Mouse (Mus musculus) hindbrain, embryonic 16.5 days (tissue): ENCODE results near the gene Sdk2. TPM values are rescaled to one million over a fixed set of nuclear protein-coding genes. Genes with fewer than 3 reads are reported as not detected.
A peak's percentile ranks its signal among the peaks of the same experiment; 100 is the strongest.

Experiments
- ATAC-seq: fragments of 200-750 bp; cut with Nextera tagmentation; 2 replicates; pipeline ENCODE4 v1.8.0; 2017; ENCODE audit warnings: moderate TSS enrichment, moderate library complexity
- H3K27ac ChIP-seq: fragments of 300-500 bp; sonication (generic); 2 replicates; pipeline ENCODE4 v1.5.1; 2014; ENCODE audit warnings: low read depth, mild to moderate bottlenecking, control low read depth, low read length, moderate library complexity
- H3K27me3 ChIP-seq: fragments of 300-500 bp; sonication (generic); replicated peaks from 2 replicates; pipeline ENCODE4 v1.6.1; 2014; ENCODE audit warnings: low read length; ENCODE audit not compliant: control insufficient read depth, insufficient read depth
- H3K36me3 ChIP-seq: fragments of 300-500 bp; sonication (generic); 2 replicates; pipeline ENCODE4 v1.6.1; 2014; ENCODE audit warnings: mild to moderate bottlenecking, low read length, moderate library complexity, mixed read lengths; ENCODE audit not compliant: control insufficient read depth, insufficient read depth
- H3K4me1 ChIP-seq: fragments of 300-500 bp; sonication (generic); 2 replicates; pipeline ENCODE4 v1.6.1; 2014; ENCODE audit warnings: low read depth, low read length; ENCODE audit not compliant: control insufficient read depth, insufficient read depth
- H3K4me2 ChIP-seq: fragments of 300-500 bp; sonication (generic); 2 replicates; pipeline ENCODE4 v1.6.1; 2014; ENCODE audit warnings: mild to moderate bottlenecking, low read length, control low read depth, moderate library complexity
- H3K4me3 ChIP-seq: fragments of 300-500 bp; sonication (generic); 2 replicates; pipeline ENCODE4 v1.5.1; 2014; ENCODE audit warnings: mild to moderate bottlenecking, low read length, control low read depth, moderate library complexity
- H3K9ac ChIP-seq: fragments of 300-500 bp; sonication (generic); 2 replicates; pipeline ENCODE4 v1.6.1; 2014; ENCODE audit warnings: low read depth, mild to moderate bottlenecking, control low read depth, low read length, moderate library complexity
- H3K9me3 ChIP-seq: fragments of 300-500 bp; sonication (generic); 2 replicates; pipeline ENCODE4 v1.6.1; 2014; ENCODE audit warnings: mild to moderate bottlenecking, low read length, moderate library complexity; ENCODE audit not compliant: control insufficient read depth
- WGBS: fragments of 180-500 bp; shearing (Covaris S2); extraction: QIAGEN DNeasy Blood & Tissue Kit; methylation state at CpG from one replicate; pipeline ENCODE4 v1.1.7; 2014; 5-methylcytosine and 5-hydroxymethylcytosine counted together
- polyA plus RNA-seq: library from polyadenylated mRNA; unstranded; fragments of >200 nt; fragmentation: Nextera tagmentation; extraction: Ambion mirVana; gene quantifications from 2 replicates; pipeline ENCODE4 v1.2.1, GENCODE M21; 2015

The Sdk2 gene
- polyA plus RNA-seq, 1 experiment from 2014 or later = 3.3 TPM

GRCm38 (mm10) chr11:114031491-114031890 is 35.4 kb downstream of the Sdk2 start:
- H3K9me3 ChIP-seq = no peaks in the 10 kb centered on the region
- no peak overlapping the region for H3K4me3 ChIP-seq
- H3K9ac ChIP-seq = no peak overlapping the region
- H3K4me2 ChIP-seq = no peak overlapping the region
- 91% methylated on average over 10 of the region's 10 CpGs for WGBS
- H3K27ac ChIP-seq = no peak overlapping the region
- H3K36me3 ChIP-seq = no peaks in the 10 kb centered on the region
- peak; percentile 50; the same call in 1 of the 2 replicates for ATAC-seq
- H3K27me3 ChIP-seq = no peaks in the 10 kb centered on the region
- H3K4me1 ChIP-seq = peaks cover 4% of the 10 kb centered on the region; the same call in 1 of the 2 replicates

DNA sequence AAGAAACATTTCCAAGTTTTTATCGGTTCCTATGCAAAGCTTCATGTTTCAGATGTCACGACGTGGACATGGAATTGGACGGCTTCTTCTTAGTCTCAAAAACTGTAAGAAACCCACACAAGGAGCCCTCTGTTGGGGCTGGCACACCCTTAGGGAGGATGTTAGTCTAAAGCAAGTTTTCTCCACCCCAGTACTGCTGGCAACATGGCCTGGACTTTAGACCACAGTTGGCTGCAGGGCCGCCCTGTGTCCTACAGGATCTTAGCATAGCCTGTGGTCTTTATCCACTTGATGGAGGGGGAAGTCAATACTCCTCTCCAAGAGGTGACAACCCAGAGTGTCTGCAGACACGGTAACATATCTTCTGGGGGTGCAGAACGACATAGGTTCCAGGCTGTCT is 36.6 kb downstream of the Sdk2 start:
- ATAC-seq = no peak
- Histone ChIP-seq H3K9ac (no peak overlapping the region), H3K27me3 (no peaks in the 10 kb centered on the region), H3K36me3 (no peaks in the 10 kb centered on the region), H3K9me3 (no peaks in the 10 kb centered on the region), H3K27ac (no peak overlapping the region), H3K4me3 (no peak overlapping the region), H3K4me1 (peaks cover 4% of the 10 kb centered on the region; the same call in 1 of the 2 replicates), H3K4me2 (no peak overlapping the region)
- whole genome bisulfite sequencing = 93% methylated on average over 7 of the region's 7 CpGs

GRCm38 (mm10) chr11:114028512-114028911 is 38.3 kb downstream of the Sdk2 start:
- 55% methylated on average over 6 of the region's 6 CpGs for WGBS

GRCm38 (mm10) chr11:114028021-114028420 is 38.8 kb downstream of the Sdk2 start:
- Histone ChIP-seq H3K9ac (no peak overlapping the region), H3K36me3 (no peaks in the 10 kb centered on the region), H3K4me1 (peaks cover 4% of the 10 kb centered on the region; the same call in 1 of the 2 replicates), H3K4me2 (no peak overlapping the region), H3K27ac (no peak overlapping the region; the same call in 1 of the 2 replicates), H3K27me3 (no peaks in the 10 kb centered on the region), H3K9me3 (no peaks in the 10 kb centered on the region), H3K4me3 (no peak overlapping the region)
- ATAC-seq = no peak
- WGBS = 74% methylated on average over 6 of the region's 6 CpGs

More at GRCm38 (mm10) chr11:114028512-114028911, 38.3 kb downstream of the Sdk2 start:
- H3K4me2 ChIP-seq = no peak overlapping the region
- H3K9ac ChIP-seq = no peak overlapping the region
- H3K27me3 ChIP-seq = no peaks in the 10 kb centered on the region
- no peak overlapping the region; the same call in 1 of the 2 replicates for H3K27ac ChIP-seq
- H3K36me3 ChIP-seq = no peaks in the 10 kb centered on the region
- H3K4me1 ChIP-seq = peaks cover 4% of the 10 kb centered on the region; the same call in 1 of the 2 replicates
- no peaks in the 10 kb centered on the region for H3K9me3 ChIP-seq
- H3K4me3 ChIP-seq = no peak overlapping the region
- ATAC-seq = no peak

DNA sequence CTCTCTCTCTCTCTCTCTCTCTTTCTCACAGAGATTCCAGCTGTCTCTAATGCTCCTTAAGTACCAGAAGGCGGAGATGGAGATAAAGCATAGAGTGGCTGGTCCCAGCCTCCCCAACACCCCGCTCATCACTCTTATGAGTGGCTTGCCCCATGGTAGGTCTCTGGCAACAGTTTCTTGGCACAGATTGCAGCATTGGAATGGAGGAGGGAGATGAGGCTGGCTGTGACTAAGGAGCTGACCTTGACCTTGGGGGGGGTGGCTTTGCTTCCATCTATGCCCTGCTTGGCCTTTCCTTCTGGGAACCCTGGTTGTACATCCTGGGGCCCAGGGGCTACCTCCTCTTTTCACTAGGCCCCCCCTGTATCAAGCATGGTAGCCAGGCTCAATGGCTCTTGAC is 41.8 kb downstream of the Sdk2 start:
- 72% methylated on average over 2 of the region's 2 CpGs for WGBS
- Histone ChIP-seq H3K27ac (no peak overlapping the region), H3K9me3 (no peaks in the 10 kb centered on the region), H3K4me2 (no peak overlapping the region), H3K9ac (no peak overlapping the region), H3K36me3 (no peaks in the 10 kb centered on the region), H3K4me1 (peaks cover 4% of the 10 kb centered on the region; the same call in 1 of the 2 replicates), H3K4me3 (no peak overlapping the region), H3K27me3 (peaks cover 3% of the 10 kb centered on the region; the same call in 1 of the 2 replicates)
- ATAC-seq = no peak

DNA sequence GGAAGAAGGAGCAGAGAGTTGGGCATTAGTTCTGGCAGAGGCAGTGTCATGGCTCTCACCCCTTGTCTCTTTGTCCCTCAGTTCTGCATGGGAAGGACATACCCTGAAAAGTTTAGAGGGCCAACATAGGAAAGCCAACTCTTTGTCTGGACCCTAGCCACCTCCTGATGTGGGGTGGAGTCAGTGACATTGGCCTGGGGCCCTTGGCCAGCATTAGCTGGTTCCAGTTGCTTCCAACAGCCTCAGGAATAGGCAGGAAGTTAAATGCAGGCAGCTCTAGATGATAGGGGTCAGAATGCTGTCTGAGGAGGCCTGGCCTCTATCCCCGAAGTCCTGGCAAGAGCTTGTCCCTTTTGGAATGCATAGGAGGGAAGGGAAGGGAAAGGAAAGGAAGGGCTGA is 42.9 kb downstream of the Sdk2 start:
- H3K36me3 ChIP-seq = no peaks in the 10 kb centered on the region
- ATAC-seq = no peak
- no peak overlapping the region for H3K9ac ChIP-seq
- no peaks in the 10 kb centered on the region for H3K9me3 ChIP-seq
- H3K4me3 ChIP-seq = no peak overlapping the region
- peaks cover 3% of the 10 kb centered on the region; the same call in 1 of the 2 replicates for H3K27me3 ChIP-seq
- H3K4me1 ChIP-seq = peaks cover 9% of the 10 kb centered on the region
- no peak overlapping the region for H3K4me2 ChIP-seq
- no peak overlapping the region for H3K27ac ChIP-seq
- WGBS = 63% methylated on average over 1 of the region's 1 CpGs

DNA sequence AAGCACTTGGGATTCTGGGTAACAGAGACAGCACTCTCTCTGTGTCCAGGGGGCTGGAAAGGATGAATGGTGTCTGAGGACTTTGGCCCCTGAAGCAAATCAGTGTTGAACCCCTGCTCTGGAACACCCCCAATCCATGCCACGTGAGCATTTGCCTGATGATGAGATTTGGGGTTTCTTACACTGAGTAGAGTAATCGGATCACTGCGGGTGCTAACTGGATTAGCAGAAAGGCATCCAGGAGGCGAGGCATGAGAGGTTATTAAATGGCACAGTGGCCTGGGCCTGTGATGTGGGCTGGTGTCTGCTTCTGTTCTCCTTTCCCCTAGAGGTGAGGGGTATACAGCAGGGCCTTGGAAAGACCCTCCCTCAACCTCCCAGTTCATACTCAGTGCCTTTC is 44.7 kb downstream of the Sdk2 start:
- no peaks in the 10 kb centered on the region for H3K36me3 ChIP-seq
- 70% methylated on average over 4 of the region's 4 CpGs for WGBS

GRCm38 (mm10) chr11:114019087-114019486 is 47.8 kb downstream of the Sdk2 start:
- Histone ChIP-seq H3K4me3 (no peak overlapping the region), H3K4me2 (no peak overlapping the region), H3K9ac (peak overlapping the region; percentile 45; the same call in 1 of the 2 replicates), H3K27ac (no peak overlapping the region), H3K9me3 (no peaks in the 10 kb centered on the region), H3K4me1 (peaks cover 33% of the 10 kb centered on the region), H3K36me3 (no peaks in the 10 kb centered on the region), H3K27me3 (peaks cover 3% of the 10 kb centered on the region; the same call in 1 of the 2 replicates)
- WGBS = 11% methylated on average over 11 of the region's 11 CpGs
- peak; percentile 24; the same call in 1 of the 2 replicates for ATAC-seq

More for the DNA sequence above, 44.7 kb downstream of the Sdk2 start:
- Histone ChIP-seq H3K27ac (no peak overlapping the region), H3K4me3 (no peak overlapping the region), H3K27me3 (peaks cover 3% of the 10 kb centered on the region; the same call in 1 of the 2 replicates), H3K9me3 (no peaks in the 10 kb centered on the region), H3K9ac (no peak overlapping the region), H3K4me2 (no peak overlapping the region), H3K4me1 (peaks cover 12% of the 10 kb centered on the region)
- ATAC-seq = no peak

DNA sequence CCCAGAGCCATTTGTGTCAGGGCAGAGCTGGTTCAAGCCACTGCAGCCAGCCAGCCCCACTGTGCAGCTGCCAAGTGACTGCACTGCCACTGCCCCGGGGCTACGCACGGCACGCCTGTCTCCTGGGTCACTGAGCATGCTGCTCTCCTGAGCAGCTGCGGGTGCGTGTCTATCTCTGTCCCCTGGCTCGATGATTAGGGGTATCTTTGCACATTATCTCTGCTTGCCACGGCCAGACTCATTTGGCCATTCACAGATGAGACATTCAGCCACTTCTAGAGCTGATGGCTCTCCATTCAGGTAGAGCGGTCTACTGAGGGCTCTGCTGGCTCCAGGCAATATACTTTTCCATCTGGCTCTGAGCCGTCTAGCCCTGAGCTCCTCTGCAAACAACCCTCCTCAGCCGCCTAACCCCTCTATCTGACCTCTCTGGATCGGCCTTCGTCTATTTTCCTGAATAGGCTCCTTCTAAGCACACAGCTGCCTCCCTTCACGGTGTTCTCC is 49.9 kb downstream of the Sdk2 start:
- WGBS = 12% methylated on average over 14 of the region's 14 CpGs
- Histone ChIP-seq H3K4me2 (no peak overlapping the region), H3K36me3 (no peaks in the 10 kb centered on the region), H3K9ac (no peak overlapping the region; the same call in 1 of the 2 replicates), H3K4me1 (peaks cover 36% of the 10 kb centered on the region), H3K27ac (no peak overlapping the region; the same call in 1 of the 2 replicates), H3K9me3 (no peaks in the 10 kb centered on the region), H3K4me3 (no peak overlapping the region), H3K27me3 (peaks cover 5% of the 10 kb centered on the region; the same call in 1 of the 2 replicates)
- no peak for ATAC-seq
